Mouse (Mus musculus) kidney, adult 2 months (tissue): ENCODE data around the gene Smo.

Experiments used
- CTCF ChIP-seq: fragments of 200-500 bp; conservative IDR thresholded peaks from 2 replicates; pipeline ENCODE4 v1.5.1; 2011; ENCODE audit warnings: low read depth, mild to moderate bottlenecking, control low read depth, low read length, moderate library complexity, mixed read lengths; ENCODE audit not compliant: insufficient read depth, insufficient read length
- POLR2A ChIP-seq: fragments of 200-500 bp; IDR thresholded peaks from one replicate; pipeline ENCODE4 v1.6.1; 2011; ENCODE audit warnings: low read depth, low read length, control low read depth

DNA sequence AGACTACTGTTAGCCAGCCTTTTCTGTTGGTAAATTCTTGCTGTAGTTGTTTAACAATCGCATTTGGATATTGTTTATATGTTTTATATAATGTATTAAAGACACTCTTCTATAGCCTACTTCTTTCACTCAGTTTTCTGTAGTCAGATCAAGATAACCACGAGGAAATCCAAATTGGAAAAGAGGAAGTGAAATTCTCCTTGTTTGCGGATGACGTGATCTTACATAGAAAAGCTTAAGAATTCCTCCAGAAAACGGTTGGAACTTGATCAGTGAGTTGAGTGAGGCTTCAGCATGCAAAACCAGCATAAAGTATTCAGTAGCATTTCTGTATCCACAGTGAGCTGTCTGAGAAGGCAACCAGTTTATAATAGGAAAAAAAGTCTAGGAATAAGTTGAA, 50.5 kb downstream of the Smo start:
- TF ChIP-seq CTCF = no peak
- no peak for TF ChIP-seq POLR2A
